Mouse (Mus musculus) embryonic facial prominence, embryonic 12.5 days (tissue): ENCODE data around the gene D630039A03Rik. TPM values are rescaled to one million over a fixed set of nuclear protein-coding genes. Genes with fewer than 3 reads are reported as not detected.
A peak's percentile ranks its signal among the peaks of the same experiment; 100 is the strongest.

Experiments
- ATAC-seq: fragments of 200-750 bp; cut with Nextera tagmentation; 2 replicates; pipeline ENCODE4 v1.8.0; 2017; ENCODE audit not compliant: insufficient number of reproducible peaks, insufficient read depth, low FRiP score, low TSS enrichment
- H3K27ac ChIP-seq: fragments of 300-500 bp; sonication (generic); 2 replicates; pipeline ENCODE4 v1.5.1; 2016; ENCODE audit warnings: mild to moderate bottlenecking
- H3K27me3 ChIP-seq: fragments of 300-500 bp; sonication (generic); 2 replicates; pipeline ENCODE4 v1.6.1; 2016; ENCODE audit warnings: mild to moderate bottlenecking, moderate library complexity
- H3K36me3 ChIP-seq: fragments of 300-500 bp; sonication (generic); 2 replicates; pipeline ENCODE4 v1.6.1; 2016; ENCODE audit warnings: mild to moderate bottlenecking
- H3K4me1 ChIP-seq: fragments of 300-500 bp; sonication (generic); 2 replicates; pipeline ENCODE4 v1.6.1; 2016
- H3K4me2 ChIP-seq: fragments of 300-500 bp; sonication (generic); replicated peaks from 2 replicates; pipeline ENCODE4 v1.6.1; 2016; ENCODE audit warnings: mild to moderate bottlenecking, moderate library complexity
- H3K4me3 ChIP-seq: fragments of 300-500 bp; sonication (generic); 2 replicates; pipeline ENCODE4 v1.5.1; 2016; ENCODE audit warnings: mild to moderate bottlenecking
- H3K9ac ChIP-seq: fragments of 300-500 bp; sonication (generic); 2 replicates; pipeline ENCODE4 v1.6.1; 2016; ENCODE audit warnings: mild to moderate bottlenecking, moderate library complexity
- H3K9me3 ChIP-seq: fragments of 300-500 bp; sonication (generic); 2 replicates; pipeline ENCODE4 v1.6.1; 2016; ENCODE audit warnings: mild to moderate bottlenecking, moderate library complexity
- WGBS: fragments of 180-500 bp; shearing (Covaris S2); methylation state at CpG from one replicate; pipeline ENCODE4 v1.1.7; 2016; 5-methylcytosine and 5-hydroxymethylcytosine counted together
- polyA plus RNA-seq: library from polyadenylated mRNA; unstranded; fragments of >200 nt; fragmentation: Nextera tagmentation; extraction: Ambion mirVana; gene quantifications from 2 replicates; pipeline ENCODE4 v1.2.1, GENCODE M21; 2016

D630039A03Rik gene
- polyA plus RNA-seq, 1 experiment from 2014 or later = 0.13 TPM

DNA sequence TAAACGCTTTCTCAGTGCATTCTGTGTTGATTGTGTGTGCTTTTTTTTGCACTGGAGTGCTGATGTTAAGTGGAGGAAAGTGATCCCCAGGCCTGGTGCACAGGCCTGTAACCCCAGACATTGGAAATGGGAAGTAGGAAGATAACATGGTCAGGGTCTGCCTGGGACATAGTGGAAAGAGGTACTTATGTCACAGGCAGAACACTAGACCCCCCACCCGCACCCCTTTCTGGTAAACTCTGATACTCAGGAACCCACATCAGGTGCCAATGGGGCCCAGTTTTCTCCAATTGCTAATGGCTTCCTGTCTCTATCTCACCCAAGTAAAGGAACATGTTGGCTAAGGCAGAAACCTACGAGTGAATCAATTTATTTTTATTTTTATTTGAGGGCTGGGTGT is 31.6 kb downstream of the D630039A03Rik start:
- Histone ChIP-seq H3K27ac (no peak overlapping the region), H3K36me3 (no peaks in the 10 kb centered on the region), H3K4me2 (no peak overlapping the region), H3K9me3 (no peaks in the 10 kb centered on the region), H3K4me3 (no peak overlapping the region), H3K27me3 (no peaks in the 10 kb centered on the region), H3K4me1 (peaks cover 12% of the 10 kb centered on the region), H3K9ac (no peak overlapping the region)
- no peak for ATAC-seq
- 86% methylated on average over 3 of the region's 3 CpGs for WGBS

DNA sequence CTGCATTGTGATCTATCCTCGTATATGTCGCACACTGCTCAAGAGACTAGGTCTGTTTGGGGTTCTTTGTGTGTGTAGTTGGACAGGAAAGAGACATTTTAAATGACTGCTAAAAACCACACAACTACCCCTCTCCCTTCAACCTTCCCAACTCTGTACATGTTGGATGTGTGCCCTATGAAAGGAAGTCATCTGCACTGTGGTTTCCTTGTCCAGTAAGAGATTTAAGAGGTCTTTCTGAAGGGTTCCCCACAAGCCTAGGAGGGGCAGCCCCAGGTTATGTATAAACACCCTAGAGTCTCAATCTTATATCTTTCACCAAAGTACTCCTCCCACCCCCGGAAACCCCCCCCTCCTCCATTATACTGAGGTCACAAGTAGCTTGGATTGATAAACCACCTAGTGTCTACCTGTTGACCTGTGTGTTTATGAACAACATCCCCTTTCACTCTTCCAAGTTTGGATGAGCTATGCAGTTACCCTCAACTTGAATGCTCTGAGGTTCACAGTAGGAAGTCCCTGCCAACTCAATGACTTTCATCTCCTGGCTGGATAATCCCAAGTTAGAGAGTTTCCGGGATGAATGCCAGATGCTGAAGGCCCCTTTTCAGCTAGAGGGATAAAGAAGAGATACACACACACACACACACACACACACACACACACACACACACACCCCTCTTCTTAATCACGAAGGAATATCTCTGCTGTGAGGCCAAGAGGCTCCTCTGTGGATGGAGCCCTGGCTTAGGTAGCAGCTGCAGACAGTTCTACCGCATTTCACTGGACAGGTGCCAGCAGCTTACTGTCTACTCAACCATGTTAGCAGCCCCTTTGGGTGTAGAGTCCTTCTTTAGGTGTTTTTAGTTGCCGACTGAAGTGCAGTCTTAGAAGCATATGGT is 32.3 kb downstream of the D630039A03Rik start:
- 73% methylated on average over 7 of the region's 7 CpGs for WGBS
- Histone ChIP-seq H3K27ac (no peak overlapping the region), H3K27me3 (no peaks in the 10 kb centered on the region), H3K9ac (no peak overlapping the region), H3K4me3 (no peak overlapping the region), H3K36me3 (no peaks in the 10 kb centered on the region), H3K4me1 (peaks cover 12% of the 10 kb centered on the region), H3K9me3 (no peaks in the 10 kb centered on the region), H3K4me2 (no peak overlapping the region)
- ATAC-seq = no peak

GRCm38 (mm10) chr4:57879804-57880357 is 36.2 kb downstream of the D630039A03Rik start:
- no peaks in the 10 kb centered on the region for H3K36me3 ChIP-seq
- 13% methylated on average over 6 of the region's 6 CpGs for WGBS
- no peak overlapping the region for H3K4me3 ChIP-seq
- no peaks in the 10 kb centered on the region for H3K9me3 ChIP-seq
- H3K4me1 ChIP-seq = no peaks in the 10 kb centered on the region
- no peak overlapping the region for H3K27ac ChIP-seq
- H3K27me3 ChIP-seq = no peaks in the 10 kb centered on the region
- no peak for ATAC-seq
- no peak overlapping the region for H3K4me2 ChIP-seq
- no peak overlapping the region for H3K9ac ChIP-seq

GRCm38 (mm10) chr4:57879137-57879536 is 37.0 kb downstream of the D630039A03Rik start:
- Histone ChIP-seq H3K4me3 (no peak overlapping the region), H3K27me3 (no peaks in the 10 kb centered on the region), H3K4me1 (no peaks in the 10 kb centered on the region), H3K36me3 (no peaks in the 10 kb centered on the region), H3K4me2 (no peak overlapping the region), H3K9ac (no peak overlapping the region), H3K27ac (no peak overlapping the region), H3K9me3 (no peaks in the 10 kb centered on the region)
- ATAC-seq = no peak
- 88% methylated on average over 5 of the region's 5 CpGs for WGBS

DNA sequence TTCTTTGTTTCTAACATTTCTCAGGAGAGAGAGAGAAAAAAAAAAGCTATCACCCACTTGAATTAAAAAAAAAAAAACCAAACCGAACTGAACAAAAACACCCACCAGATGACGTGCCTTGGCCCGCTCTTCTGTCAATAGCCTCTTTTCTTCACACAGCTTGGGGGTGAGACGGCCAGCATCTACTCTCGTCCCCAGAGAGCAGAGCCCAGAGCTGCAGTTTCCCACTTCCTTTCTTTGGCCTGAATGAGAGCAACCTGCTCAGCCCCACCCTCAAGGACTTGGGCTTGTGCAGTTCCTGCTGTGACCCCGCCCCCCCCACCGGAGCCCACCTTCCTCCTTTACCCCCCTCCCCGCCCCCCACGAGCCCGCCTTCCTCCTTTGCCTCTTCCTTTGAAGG is 48.6 kb downstream of the D630039A03Rik start:
- no peak overlapping the region for H3K4me3 ChIP-seq
- no peaks in the 10 kb centered on the region for H3K27me3 ChIP-seq
- no peaks in the 10 kb centered on the region for H3K36me3 ChIP-seq
- no peaks in the 10 kb centered on the region for H3K9me3 ChIP-seq
- H3K9ac ChIP-seq = no peak overlapping the region
- no peak overlapping the region for H3K27ac ChIP-seq
- peak; percentile 64; the same call in 1 of the 2 replicates for ATAC-seq
- H3K4me2 ChIP-seq = no peak overlapping the region
- 38% methylated on average over 10 of the region's 10 CpGs for WGBS
- H3K4me1 ChIP-seq = peaks cover 21% of the 10 kb centered on the region

GRCm38 (mm10) chr4:57866990-57867389 is 49.1 kb downstream of the D630039A03Rik start:
- ATAC-seq = no peak
- Histone ChIP-seq H3K27ac (no peak overlapping the region; the same call in 1 of the 2 replicates), H3K27me3 (no peaks in the 10 kb centered on the region), H3K9ac (no peak overlapping the region), H3K4me2 (no peak overlapping the region), H3K4me3 (no peak overlapping the region), H3K36me3 (no peaks in the 10 kb centered on the region), H3K9me3 (no peaks in the 10 kb centered on the region), H3K4me1 (peaks cover 24% of the 10 kb centered on the region)
- 61% methylated on average over 9 of the region's 9 CpGs for WGBS

- 14% methylated on average over 2 of the region's 2 CpGs for WGBS
- H3K4me3 ChIP-seq = no peak overlapping the region
- peaks cover 27% of the 10 kb centered on the region for H3K4me1 ChIP-seq
- no peaks in the 10 kb centered on the region for H3K9me3 ChIP-seq
- no peaks in the 10 kb centered on the region for H3K27me3 ChIP-seq
- peak overlapping the region; percentile 50; the same call in 1 of the 2 replicates for H3K27ac ChIP-seq
- H3K9ac ChIP-seq = no peak overlapping the region
- no peak for ATAC-seq
- no peaks in the 10 kb centered on the region for H3K36me3 ChIP-seq
- no peak overlapping the region for H3K4me2 ChIP-seq
Observed at GRCm38 (mm10) chr4:57866088-57866487, 50.0 kb downstream of the D630039A03Rik start.

DNA sequence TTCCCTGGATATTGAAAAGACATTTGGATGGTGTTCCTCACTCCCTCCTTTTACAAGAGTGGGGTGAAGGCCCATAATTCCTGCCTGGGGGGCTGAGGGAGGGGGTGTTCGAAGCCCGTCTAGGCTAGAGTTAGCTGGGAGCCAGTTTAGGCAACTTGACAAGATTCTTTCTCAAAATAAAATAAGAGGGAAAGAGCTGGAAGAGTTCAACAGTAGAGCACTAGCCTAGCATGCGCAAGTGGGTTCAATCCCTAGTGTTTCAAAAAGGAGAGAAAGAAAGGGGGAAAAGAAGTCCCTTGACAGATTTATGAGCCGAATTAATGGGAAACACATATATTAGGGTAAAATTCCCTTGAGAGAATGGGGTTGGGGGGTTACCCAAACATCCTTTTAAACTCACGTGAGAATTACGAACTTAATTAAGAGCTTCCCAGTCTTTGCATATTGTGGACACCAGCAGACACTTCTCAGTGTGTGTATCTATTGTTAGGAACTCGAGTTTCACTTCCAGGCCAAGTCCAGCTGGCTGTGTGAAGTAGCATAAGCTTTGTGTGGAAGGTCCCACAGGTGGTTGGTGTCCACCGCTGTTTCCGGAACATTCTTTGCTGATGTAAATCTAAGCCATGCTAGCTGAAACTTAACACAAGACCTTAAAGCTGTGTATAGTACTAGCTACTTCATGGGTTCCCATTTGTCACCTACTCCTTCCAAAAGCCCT is 53.7 kb downstream of the D630039A03Rik start:
- no peak overlapping the region for H3K9ac ChIP-seq
- ATAC-seq = no peak
- H3K4me2 ChIP-seq = no peak overlapping the region
- 74% methylated on average over 9 of the region's 9 CpGs for WGBS
- peaks cover 9% of the 10 kb centered on the region; the same call in 1 of the 2 replicates for H3K36me3 ChIP-seq
- no peak overlapping the region for H3K4me3 ChIP-seq
- H3K9me3 ChIP-seq = no peaks in the 10 kb centered on the region
- peaks cover 26% of the 10 kb centered on the region for H3K4me1 ChIP-seq
- H3K27ac ChIP-seq = peak overlapping the region; percentile 41; the same call in 1 of the 2 replicates
- H3K27me3 ChIP-seq = no peaks in the 10 kb centered on the region

DNA sequence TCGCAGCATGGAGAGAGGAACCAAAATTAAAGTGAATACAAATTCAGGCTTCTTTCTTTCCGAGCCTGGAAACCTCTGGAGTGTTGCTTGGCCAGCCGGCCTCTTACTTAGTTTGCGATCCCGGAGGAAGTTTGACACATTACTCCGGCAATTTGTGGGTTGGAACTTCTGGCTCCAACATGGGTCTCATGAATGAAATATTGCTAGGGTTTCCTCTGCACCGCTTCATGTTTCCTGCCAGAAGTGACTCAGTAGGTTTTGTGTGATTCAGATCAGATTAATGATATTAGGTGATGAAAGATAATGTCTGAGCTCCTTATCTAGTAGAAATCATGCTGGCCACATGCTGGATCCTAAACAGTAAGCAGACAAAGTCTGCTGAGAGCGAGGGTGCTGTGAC is 54.2 kb downstream of the D630039A03Rik start:
- no peak for ATAC-seq
- Histone ChIP-seq H3K4me2 (no peak overlapping the region), H3K4me1 (peaks cover 22% of the 10 kb centered on the region), H3K36me3 (peaks cover 15% of the 10 kb centered on the region), H3K27ac (peak overlapping the region; percentile 41; the same call in 1 of the 2 replicates), H3K9me3 (no peaks in the 10 kb centered on the region), H3K4me3 (no peak overlapping the region), H3K9ac (no peak overlapping the region), H3K27me3 (no peaks in the 10 kb centered on the region)
- WGBS = 77% methylated on average over 8 of the region's 8 CpGs

- no peaks in the 10 kb centered on the region for H3K27me3 ChIP-seq
- H3K27ac ChIP-seq = no peak overlapping the region
- no peak for ATAC-seq
- no peak overlapping the region for H3K9ac ChIP-seq
- H3K36me3 ChIP-seq = peaks cover 22% of the 10 kb centered on the region
- WGBS = 65% methylated on average over 6 of the region's 6 CpGs
- H3K9me3 ChIP-seq = no peaks in the 10 kb centered on the region
- H3K4me3 ChIP-seq = no peak overlapping the region
- H3K4me1 ChIP-seq = peaks cover 15% of the 10 kb centered on the region; the same call in 1 of the 2 replicates
- H3K4me2 ChIP-seq = no peak overlapping the region
Observed at GRCm38 (mm10) chr4:57861166-57861565, 54.9 kb downstream of the D630039A03Rik start.

- peaks cover 32% of the 10 kb centered on the region for H3K36me3 ChIP-seq
- no peaks in the 10 kb centered on the region for H3K27me3 ChIP-seq
- H3K9ac ChIP-seq = no peak overlapping the region
- H3K4me2 ChIP-seq = no peak overlapping the region
- 0 out of 2 replicates have a peak, but pooled peaks cover 2% of the 10 kb centered on the region for H3K9me3 ChIP-seq
- no peak for ATAC-seq
- H3K4me3 ChIP-seq = no peak overlapping the region
- WGBS = 85% methylated on average over 6 of the region's 6 CpGs
- H3K27ac ChIP-seq = no peak overlapping the region
- peaks cover 8% of the 10 kb centered on the region; the same call in 1 of the 2 replicates for H3K4me1 ChIP-seq
Observed at GRCm38 (mm10) chr4:57860204-57860611, 55.9 kb downstream of the D630039A03Rik start.
